Mouse (Mus musculus): ENCODE measurements around the gene Snx1. TPM values are rescaled to one million over a fixed set of nuclear protein-coding genes. Genes with fewer than 3 reads are reported as not detected.

The Snx1 gene
- total RNA-seq, 2 experiments from 2014 or later = 10.9 to 16.0 TPM

GRCm38 (mm10) chr9:66155534-66155933 lies 29.1 kb upstream of the Snx1 start:
- no peak overlapping the region for H3K27ac ChIP-seq
- no peak overlapping the region for H3K4me3 ChIP-seq
- intact Hi-C loops (cut with DNase I) = no loop called here
- no peak for DNase-seq
- peak; percentile 39 for TF ChIP-seq CTCF (IDR thresholded peaks at IDR 0.05)

- no peak for TF ChIP-seq CTCF (IDR thresholded peaks at IDR 0.05)
- Histone ChIP-seq H3K4me3 (no peak overlapping the region), H3K27ac (no peak overlapping the region)
- intact Hi-C loops (cut with DNase I) = no loop called here
- no peak for DNase-seq
These were observed 27.6 kb upstream of the Snx1 start for GRCm38 (mm10) chr9:66154013-66154412.

DNA sequence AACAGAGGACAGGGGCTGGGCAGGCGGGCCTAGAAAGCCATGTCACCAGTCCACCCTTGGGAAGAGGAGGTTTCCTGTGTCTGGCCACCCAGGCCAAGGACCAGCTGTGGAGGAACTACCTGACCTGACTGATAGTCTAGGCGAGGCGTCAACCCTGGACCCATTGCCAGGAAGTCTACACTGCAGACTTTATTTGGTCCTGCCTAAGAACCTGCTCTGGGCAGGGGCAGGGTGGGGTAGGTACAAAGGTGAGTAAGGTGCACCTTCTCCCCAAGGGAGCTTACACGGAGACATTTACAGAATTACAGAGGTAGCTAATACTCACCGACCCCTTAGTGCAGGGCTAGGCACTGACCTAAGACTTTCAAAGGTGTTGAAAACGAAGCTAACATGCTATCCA lies 27.2 kb upstream of the Snx1 start:
- no peak for TF ChIP-seq CTCF (IDR thresholded peaks at IDR 0.05)
- H3K4me3 ChIP-seq = no peak overlapping the region
- H3K27ac ChIP-seq = no peak overlapping the region
- intact Hi-C loops (cut with DNase I) = no loop called here
- no peak for DNase-seq

DNA sequence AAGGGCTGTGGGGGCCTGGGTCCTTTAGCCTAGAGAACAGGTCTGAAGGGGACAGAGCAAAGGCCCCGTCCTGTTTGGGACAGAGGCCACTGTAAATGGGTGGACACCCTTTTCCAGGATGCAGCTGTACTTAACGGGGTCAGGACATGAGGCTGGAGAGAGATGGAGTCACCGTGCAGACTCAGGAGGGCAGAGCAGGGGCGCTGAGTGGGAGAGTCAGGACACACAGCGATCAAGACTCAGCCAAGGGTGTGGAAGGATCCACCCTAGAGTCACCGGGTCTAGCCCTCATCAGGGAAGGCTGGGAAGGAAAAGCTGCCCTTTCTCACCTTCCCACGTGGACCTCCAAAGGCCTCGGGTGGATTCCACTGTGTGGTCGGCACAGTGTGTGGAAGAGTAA lies 25.6 kb upstream of the Snx1 start:
- H3K27ac ChIP-seq = no peak overlapping the region
- TF ChIP-seq CTCF (IDR thresholded peaks at IDR 0.05) = no peak
- intact Hi-C loops (cut with DNase I) = no loop called here
- no peak for DNase-seq
- no peak overlapping the region for H3K4me3 ChIP-seq

DNA sequence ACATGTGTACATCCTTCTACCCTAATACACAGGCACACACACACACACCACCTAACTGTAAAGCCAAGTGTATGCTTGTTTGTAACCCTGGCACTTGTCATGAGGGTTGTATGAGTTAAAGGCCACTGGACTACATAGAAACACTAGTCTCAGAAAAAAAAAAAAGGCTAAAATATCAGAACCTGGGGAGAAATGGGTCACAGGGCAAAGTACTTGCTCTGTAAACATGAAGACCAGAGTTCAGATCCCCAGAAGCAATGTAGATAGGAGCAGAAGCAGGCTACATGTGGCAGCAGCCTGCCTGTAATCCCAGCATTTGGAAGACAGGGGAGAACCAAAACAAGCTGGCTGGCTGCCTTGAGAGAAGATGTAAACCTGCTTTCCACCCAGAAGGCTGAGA lies 19.8 kb upstream of the Snx1 start:
- intact Hi-C loops (cut with DNase I) = loop anchor here (10.0 kb wide), 1 partner anchor 679 kb away; no protein-coding TSS in a partner anchor
- TF ChIP-seq CTCF (IDR thresholded peaks at IDR 0.05) = no peak
- DNase-seq = no peak

DNA sequence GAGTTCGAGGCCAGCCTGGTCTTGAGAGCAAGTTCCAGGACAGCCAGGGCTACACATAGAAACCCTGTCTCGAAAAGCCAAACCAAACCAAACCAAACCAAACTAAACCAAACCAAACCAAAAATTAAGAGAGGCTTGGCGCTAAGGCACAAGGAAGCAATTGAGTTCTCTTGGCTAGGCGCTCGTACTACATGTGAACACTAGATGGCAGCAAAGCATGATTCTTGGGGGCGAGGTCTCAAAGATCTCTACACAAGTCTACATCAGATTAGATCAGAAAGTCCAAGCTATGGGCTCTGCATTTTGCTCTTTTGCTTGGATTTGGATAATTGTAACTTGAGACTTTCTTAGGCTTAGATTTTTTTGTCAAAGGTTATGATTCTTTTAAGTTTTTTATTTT lies 17.9 kb upstream of the Snx1 start:
- peak; percentile 70 for DNase-seq
- no peak overlapping the region for H3K27ac ChIP-seq
- intact Hi-C loops (cut with DNase I) = loop anchor here (5.0 to 10.0 kb wide), 2 partner anchors 253 to 681 kb away; no protein-coding TSS in a partner anchor
- TF ChIP-seq CTCF (IDR thresholded peaks at IDR 0.05) = peak; percentile 91
- H3K4me3 ChIP-seq = no peak overlapping the region

More for the DNA sequence above, 19.8 kb upstream of the Snx1 start:
- no peak overlapping the region for H3K4me3 ChIP-seq
- no peak overlapping the region for H3K27ac ChIP-seq

DNA sequence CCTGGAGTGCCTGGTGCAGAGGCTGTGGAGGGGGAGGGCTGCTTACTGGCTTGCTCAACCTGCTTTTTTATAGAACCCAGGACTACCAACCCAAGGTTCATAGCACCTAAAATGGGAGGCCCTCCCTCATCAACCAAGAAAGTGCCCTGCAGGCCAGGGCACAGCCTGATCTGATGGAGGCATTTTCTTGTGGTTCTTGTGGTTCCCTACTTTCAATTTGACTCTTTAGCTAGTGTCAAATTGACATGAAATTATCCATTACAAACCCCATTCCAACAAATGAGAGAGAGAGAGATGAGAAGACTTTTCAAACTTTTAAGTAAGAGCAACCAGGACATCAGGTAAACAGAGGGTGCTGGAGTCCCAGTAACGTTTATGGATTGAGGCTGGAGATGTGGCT lies 15.9 kb upstream of the Snx1 start:
- no peak for TF ChIP-seq CTCF (IDR thresholded peaks at IDR 0.05)
- DNase-seq = no peak
- Histone ChIP-seq H3K27ac (no peak overlapping the region), H3K4me3 (no peak overlapping the region)
- intact Hi-C loops (cut with DNase I) = loop anchor here (5.0 to 10.0 kb wide), 2 partner anchors 255 to 683 kb away; no protein-coding TSS in a partner anchor

GRCm38 (mm10) chr9:66138193-66138592 lies 11.8 kb upstream of the Snx1 start:
- intact Hi-C loops (cut with DNase I) = no loop called here

GRCm38 (mm10) chr9:66135967-66136366 lies 9.6 kb upstream of the Snx1 start:
- Histone ChIP-seq H3K4me3 (no peak overlapping the region), H3K27ac (no peak overlapping the region)
- DNase-seq = no peak
- TF ChIP-seq CTCF (IDR thresholded peaks at IDR 0.05) = peak; percentile 60
- intact Hi-C loops (cut with DNase I) = no loop called here

More at GRCm38 (mm10) chr9:66138193-66138592, 11.8 kb upstream of the Snx1 start:
- DNase-seq = no peak
- Histone ChIP-seq H3K4me3 (no peak overlapping the region), H3K27ac (no peak overlapping the region)
- TF ChIP-seq CTCF (IDR thresholded peaks at IDR 0.05) = no peak

GRCm38 (mm10) chr9:66131466-66131865 lies 5.1 kb upstream of the Snx1 start:
- Histone ChIP-seq H3K27ac (no peak overlapping the region; the same call in 1 of the 2 replicates), H3K4me3 (no peak overlapping the region)
- DNase-seq = no peak
- intact Hi-C loops (cut with DNase I) = no loop called here
- TF ChIP-seq CTCF (IDR thresholded peaks at IDR 0.05) = no peak

DNA sequence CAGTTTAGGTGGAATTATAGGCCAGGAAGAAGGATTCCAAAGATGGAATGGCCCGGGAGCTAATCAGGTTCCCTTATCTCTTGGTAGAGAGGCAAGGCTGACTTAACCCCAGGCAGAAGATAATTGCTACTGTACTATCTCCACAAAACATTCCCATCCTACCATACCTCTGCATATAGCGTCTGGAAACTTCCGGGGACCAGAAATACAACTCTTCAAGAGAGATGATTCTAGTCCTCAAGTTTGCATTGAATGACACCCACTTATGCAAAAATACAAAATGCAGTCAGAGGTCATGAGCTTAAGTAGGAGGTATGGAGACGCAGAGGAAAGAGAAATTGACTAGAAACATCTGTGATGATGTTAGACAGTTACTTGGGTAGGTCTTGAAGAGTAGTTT lies 1.5 kb upstream of the Snx1 start:
- TF ChIP-seq CTCF (IDR thresholded peaks at IDR 0.05) = no peak
- no peak for DNase-seq
- Histone ChIP-seq H3K4me3 (no peak overlapping the region), H3K27ac (no peak overlapping the region)
- intact Hi-C loops (cut with DNase I) = no loop called here

DNA sequence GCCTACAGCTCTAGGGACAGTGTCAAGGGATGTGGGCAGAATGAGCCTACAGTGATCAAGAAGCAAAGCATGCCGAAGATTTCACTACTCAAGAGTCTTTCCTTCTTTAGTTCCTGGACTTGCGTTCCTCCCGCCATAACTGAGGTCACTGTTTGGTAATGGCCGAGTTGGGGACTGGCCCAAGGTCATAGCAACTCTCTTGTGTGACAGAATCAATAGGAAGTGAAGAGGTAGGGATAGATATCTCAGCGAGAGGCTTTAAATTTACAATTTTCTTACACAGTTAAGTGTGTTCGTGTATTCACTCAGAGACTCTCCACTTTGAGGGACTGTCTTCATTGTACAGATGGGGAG lies 783 bp upstream of the Snx1 start:
- intact Hi-C loops (cut with DNase I) = no loop called here
- no peak for TF ChIP-seq CTCF (IDR thresholded peaks at IDR 0.05)
- peak overlapping the region; percentile 95 for H3K27ac ChIP-seq
- DNase-seq = no peak
- peak overlapping the region; percentile 99 for H3K4me3 ChIP-seq

DNA sequence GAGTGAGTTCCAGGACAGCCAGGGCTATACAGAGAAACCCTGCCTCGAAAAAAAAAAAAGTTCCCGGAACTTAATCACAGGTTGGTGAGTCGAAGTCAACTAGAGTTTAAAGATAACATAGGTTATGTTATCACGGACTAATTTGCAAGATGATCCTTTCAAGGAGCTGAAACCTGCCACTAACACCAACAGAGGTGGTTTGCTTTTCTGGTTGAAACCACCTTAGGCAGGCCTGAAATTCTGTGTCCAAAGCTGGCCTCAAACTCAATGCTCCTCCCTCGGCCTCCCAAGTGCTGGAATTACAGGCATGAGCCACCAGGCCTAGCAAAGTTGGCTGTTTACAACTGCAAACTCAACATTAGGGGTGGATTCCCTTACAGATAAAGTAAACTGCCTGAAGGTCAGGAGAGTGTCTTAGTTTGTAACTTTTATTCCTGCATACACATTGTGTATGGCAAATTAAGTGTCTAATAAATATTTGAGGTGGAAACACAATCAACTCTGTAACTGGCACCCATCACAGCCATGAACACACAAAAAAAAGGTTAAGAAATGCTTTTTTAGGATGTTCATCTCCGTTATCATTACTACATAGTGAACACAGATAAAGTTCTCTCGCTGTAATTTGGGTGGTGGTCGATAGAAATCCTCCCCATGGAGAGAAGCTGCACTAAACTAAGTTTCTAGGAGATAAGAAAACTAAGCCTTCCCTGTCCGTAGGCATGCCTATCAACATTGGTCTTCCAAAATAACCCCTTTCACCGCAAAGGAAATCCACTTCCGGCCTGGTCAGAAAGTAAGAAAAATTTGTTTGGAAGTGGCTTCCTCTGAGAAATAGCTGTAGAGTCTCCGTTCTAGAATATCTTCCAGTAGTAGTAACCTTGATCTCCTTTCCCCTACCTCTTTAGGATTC lies 588 bp downstream of the Snx1 start:
- peak overlapping the region; percentile 99 for H3K4me3 ChIP-seq
- intact Hi-C loops (cut with DNase I) = no loop called here
- H3K27ac ChIP-seq = peak overlapping the region; percentile 95
- no peak for TF ChIP-seq CTCF (IDR thresholded peaks at IDR 0.05)
- no peak for DNase-seq
